Mouse (Mus musculus): ENCODE results near the gene Nxph3. TPM values are rescaled to one million over a fixed set of nuclear protein-coding genes. Genes with fewer than 3 reads are reported as not detected.

Nxph3 gene
- polyA plus RNA-seq, 1 experiment from 2014 or later = 0.66 TPM

GRCm38 (mm10) chr11:95527307-95527706 is 12.9 kb upstream of the Nxph3 start:
- ATAC-seq (ENCODE audit: insufficient read depth, low FRiP score, low TSS enrichment) = no peak
- H3K27ac ChIP-seq (ENCODE audit: low read depth, low read length) = no peak overlapping the region
- H3K4me3 ChIP-seq (ENCODE audit: low read depth, low read length) = no peak overlapping the region
- H3K27me3 ChIP-seq (ENCODE audit: control insufficient read depth, insufficient read depth, low read length) = no peaks in the 10 kb centered on the region
- no peaks in the 10 kb centered on the region for H3K36me3 ChIP-seq (ENCODE audit: control insufficient read depth, insufficient read depth, low read length)
- H3K9me3 ChIP-seq (ENCODE audit: control insufficient read depth, low read length) = no peaks in the 10 kb centered on the region
- no peak for DNase-seq (ENCODE audit: low spot score)
- H3K9ac ChIP-seq (ENCODE audit: low read length) = no peak overlapping the region
- 90% methylated on average over 8 of the region's 8 CpGs for WGBS
- no peaks in the 10 kb centered on the region for H3K4me1 ChIP-seq (ENCODE audit: control insufficient read depth, insufficient read depth, low read length)
- H3K4me2 ChIP-seq (ENCODE audit: low read depth) = no peak overlapping the region

GRCm38 (mm10) chr11:95521563-95521962 is 7.2 kb upstream of the Nxph3 start:
- H3K4me3 ChIP-seq (ENCODE audit: low read depth, low read length) = no peak overlapping the region
- peaks cover 10% of the 10 kb centered on the region for H3K4me1 ChIP-seq (ENCODE audit: control insufficient read depth, insufficient read depth, low read length)
- H3K27ac ChIP-seq (ENCODE audit: low read depth, low read length) = no peak overlapping the region
- ATAC-seq (ENCODE audit: insufficient read depth, low FRiP score, low TSS enrichment) (0 out of 2 replicates have a peak, but pooled peaks have one; percentile 36), DNase-seq (ENCODE audit: low spot score) (peak; percentile 85)
- no peaks in the 10 kb centered on the region for H3K36me3 ChIP-seq (ENCODE audit: control insufficient read depth, insufficient read depth, low read length)
- H3K27me3 ChIP-seq (ENCODE audit: control insufficient read depth, insufficient read depth, low read length) = no peaks in the 10 kb centered on the region
- 2% methylated on average over 13 of the region's 13 CpGs for WGBS
- no peak overlapping the region; the same call in 1 of the 2 replicates for H3K9ac ChIP-seq (ENCODE audit: low read length)
- peak overlapping the region; percentile 31 for H3K4me2 ChIP-seq (ENCODE audit: low read depth)
- H3K9me3 ChIP-seq (ENCODE audit: control insufficient read depth, low read length) = no peaks in the 10 kb centered on the region

GRCm38 (mm10) chr11:95520456-95521072 is 6.2 kb upstream of the Nxph3 start:
- no peaks in the 10 kb centered on the region for H3K9me3 ChIP-seq (ENCODE audit: control insufficient read depth, low read length)
- peak overlapping the region; percentile 25 for H3K4me2 ChIP-seq (ENCODE audit: low read depth)
- H3K27me3 ChIP-seq (ENCODE audit: control insufficient read depth, insufficient read depth, low read length) = 0 out of 2 replicates have a peak, but pooled peaks cover 3% of the 10 kb centered on the region
- H3K36me3 ChIP-seq (ENCODE audit: control insufficient read depth, insufficient read depth, low read length) = no peaks in the 10 kb centered on the region
- no peak overlapping the region for H3K4me3 ChIP-seq (ENCODE audit: low read depth, low read length)
- ATAC-seq (ENCODE audit: insufficient read depth, low FRiP score, low TSS enrichment) (peak; percentile 54), DNase-seq (ENCODE audit: low spot score) (peak; percentile 93)
- peaks cover 18% of the 10 kb centered on the region for H3K4me1 ChIP-seq (ENCODE audit: control insufficient read depth, insufficient read depth, low read length)
- 6% methylated on average over 27 of the region's 27 CpGs for WGBS
- H3K9ac ChIP-seq (ENCODE audit: low read length) = peak overlapping the region; percentile 47; the same call in 1 of the 2 replicates
- H3K27ac ChIP-seq (ENCODE audit: low read depth, low read length) = no peak overlapping the region

- WGBS = 68% methylated on average over 3 of the region's 3 CpGs
- H3K27me3 ChIP-seq (ENCODE audit: control insufficient read depth, insufficient read depth, low read length) = 0 out of 2 replicates have a peak, but pooled peaks cover 5% of the 10 kb centered on the region
- peaks cover 23% of the 10 kb centered on the region for H3K4me1 ChIP-seq (ENCODE audit: control insufficient read depth, insufficient read depth, low read length)
- no peak overlapping the region; the same call in 1 of the 2 replicates for H3K9ac ChIP-seq (ENCODE audit: low read length)
- no peak overlapping the region for H3K4me2 ChIP-seq (ENCODE audit: low read depth)
- H3K4me3 ChIP-seq (ENCODE audit: low read depth, low read length) = no peak overlapping the region
- DNase-seq (ENCODE audit: low spot score) = no peak
- no peak overlapping the region for H3K27ac ChIP-seq (ENCODE audit: low read depth, low read length)
- no peaks in the 10 kb centered on the region for H3K36me3 ChIP-seq (ENCODE audit: control insufficient read depth, insufficient read depth, low read length)
- no peaks in the 10 kb centered on the region for H3K9me3 ChIP-seq (ENCODE audit: control insufficient read depth, low read length)
- ATAC-seq (ENCODE audit: insufficient read depth, low FRiP score, low TSS enrichment) = no peak
Observed at GRCm38 (mm10) chr11:95519996-95520395, 5.6 kb upstream of the Nxph3 start.

- Histone ChIP-seq H3K36me3 (ENCODE audit: control insufficient read depth, insufficient read depth, low read length) (no peaks in the 10 kb centered on the region), H3K4me3 (ENCODE audit: low read depth, low read length) (no peak overlapping the region), H3K27ac (ENCODE audit: low read depth, low read length) (no peak overlapping the region), H3K9me3 (ENCODE audit: control insufficient read depth, low read length) (no peaks in the 10 kb centered on the region), H3K4me2 (ENCODE audit: low read depth) (no peak overlapping the region), H3K27me3 (ENCODE audit: control insufficient read depth, insufficient read depth, low read length) (peaks cover 10% of the 10 kb centered on the region), H3K9ac (ENCODE audit: low read length) (no peak overlapping the region), H3K4me1 (ENCODE audit: control insufficient read depth, insufficient read depth, low read length) (peaks cover 24% of the 10 kb centered on the region)
- WGBS = 48% methylated on average over 10 of the region's 10 CpGs
- DNase-seq (ENCODE audit: low spot score) (no peak), ATAC-seq (ENCODE audit: insufficient read depth, low FRiP score, low TSS enrichment) (no peak)
Observed at GRCm38 (mm10) chr11:95519299-95519698, 4.9 kb upstream of the Nxph3 start.

- Histone ChIP-seq H3K4me3 (ENCODE audit: low read depth, low read length) (no peak overlapping the region), H3K27me3 (ENCODE audit: control insufficient read depth, insufficient read depth, low read length) (peaks cover 27% of the 10 kb centered on the region), H3K36me3 (ENCODE audit: control insufficient read depth, insufficient read depth, low read length) (no peaks in the 10 kb centered on the region), H3K27ac (ENCODE audit: low read depth, low read length) (no peak overlapping the region), H3K9ac (ENCODE audit: low read length) (no peak overlapping the region), H3K9me3 (ENCODE audit: control insufficient read depth, low read length) (no peaks in the 10 kb centered on the region), H3K4me2 (ENCODE audit: low read depth) (no peak overlapping the region), H3K4me1 (ENCODE audit: control insufficient read depth, insufficient read depth, low read length) (peaks cover 33% of the 10 kb centered on the region)
- ATAC-seq (ENCODE audit: insufficient read depth, low FRiP score, low TSS enrichment) (no peak), DNase-seq (ENCODE audit: low spot score) (no peak)
- 46% methylated on average over 6 of the region's 6 CpGs for WGBS
Observed at GRCm38 (mm10) chr11:95517162-95517561, 2.8 kb upstream of the Nxph3 start.

GRCm38 (mm10) chr11:95516491-95516911 is 2.1 kb upstream of the Nxph3 start:
- Histone ChIP-seq H3K4me2 (ENCODE audit: low read depth) (no peak overlapping the region), H3K9ac (ENCODE audit: low read length) (no peak overlapping the region), H3K27me3 (ENCODE audit: control insufficient read depth, insufficient read depth, low read length) (peaks cover 27% of the 10 kb centered on the region), H3K4me1 (ENCODE audit: control insufficient read depth, insufficient read depth, low read length) (peaks cover 33% of the 10 kb centered on the region), H3K27ac (ENCODE audit: low read depth, low read length) (no peak overlapping the region), H3K4me3 (ENCODE audit: low read depth, low read length) (no peak overlapping the region), H3K36me3 (ENCODE audit: control insufficient read depth, insufficient read depth, low read length) (no peaks in the 10 kb centered on the region), H3K9me3 (ENCODE audit: control insufficient read depth, low read length) (no peaks in the 10 kb centered on the region)
- ATAC-seq (ENCODE audit: insufficient read depth, low FRiP score, low TSS enrichment) = no peak
- WGBS = 7% methylated on average over 5 of the region's 5 CpGs
- peak; percentile 57 for DNase-seq (ENCODE audit: low spot score)

GRCm38 (mm10) chr11:95515376-95516323 is 1.3 kb upstream of the Nxph3 start:
- ATAC-seq (ENCODE audit: insufficient read depth, low FRiP score, low TSS enrichment) (no peak), DNase-seq (ENCODE audit: low spot score) (peak; percentile 27)
- H3K4me2 ChIP-seq (ENCODE audit: low read depth) = no peak overlapping the region
- peaks cover 33% of the 10 kb centered on the region for H3K4me1 ChIP-seq (ENCODE audit: control insufficient read depth, insufficient read depth, low read length)
- peaks cover 27% of the 10 kb centered on the region for H3K27me3 ChIP-seq (ENCODE audit: control insufficient read depth, insufficient read depth, low read length)
- no peak overlapping the region for H3K9ac ChIP-seq (ENCODE audit: low read length)
- no peak overlapping the region for H3K4me3 ChIP-seq (ENCODE audit: low read depth, low read length)
- 0 out of 2 replicates have a peak overlapping the region, but pooled peaks have one; percentile 10 for H3K27ac ChIP-seq (ENCODE audit: low read depth, low read length)
- WGBS = 29% methylated on average over 17 of the region's 17 CpGs
- no peaks in the 10 kb centered on the region for H3K9me3 ChIP-seq (ENCODE audit: control insufficient read depth, low read length)
- no peaks in the 10 kb centered on the region for H3K36me3 ChIP-seq (ENCODE audit: control insufficient read depth, insufficient read depth, low read length)

All from neural tube, embryonic 11.5 days (tissue).